Mouse (Mus musculus): ENCODE results near the gene Golt1b. TPM values are rescaled to one million over a fixed set of nuclear protein-coding genes. Genes with fewer than 3 reads are reported as not detected.

Golt1b gene
- polyA plus RNA-seq, 1 experiment from 2014 or later: 83.2 TPM

Other genes starting within 250 kb of the Golt1b start
- 0.45 and 0.64 TPM in 2 replicates for gene Slco1a6, start 178.7 kb upstream of the Golt1b start, polyA plus RNA-seq (2015; fragmentation: Nextera tagmentation; extraction: Ambion mirVana)
- 0.48 and 0.81 TPM in 2 replicates for gene Iapp, start 88.8 kb upstream of the Golt1b start, polyA plus RNA-seq (2015; fragmentation: Nextera tagmentation; extraction: Ambion mirVana)
- gene Slco1a5, start 64.2 kb upstream of the Golt1b start, polyA plus RNA-seq (2015; fragmentation: Nextera tagmentation; extraction: Ambion mirVana): 0.34 and 0.36 TPM in 2 replicates
- 23.9 and 25.8 TPM in 2 replicates for gene Pyroxd1, start 41.6 kb upstream of the Golt1b start, polyA plus RNA-seq (2015; fragmentation: Nextera tagmentation; extraction: Ambion mirVana)
- 28.1 and 29.3 TPM in 2 replicates for gene Recql, start 134 bp upstream of the Golt1b start, polyA plus RNA-seq (2015; fragmentation: Nextera tagmentation; extraction: Ambion mirVana)
- 3.6 and 9.5 TPM in 2 replicates for gene Spx, start 26.2 kb downstream of the Golt1b start, polyA plus RNA-seq (2015; fragmentation: Nextera tagmentation; extraction: Ambion mirVana)
- gene Gys2, start 85.9 kb downstream of the Golt1b start, polyA plus RNA-seq (2015; fragmentation: Nextera tagmentation; extraction: Ambion mirVana): 0.08 and 0.09 TPM in 2 replicates
- 510 and 517 TPM in 2 replicates for gene Ldhb, start 120.7 kb downstream of the Golt1b start, polyA plus RNA-seq (2015; fragmentation: Nextera tagmentation; extraction: Ambion mirVana)
- gene Kcnj8, start 184.4 kb downstream of the Golt1b start, polyA plus RNA-seq (2015; fragmentation: Nextera tagmentation; extraction: Ambion mirVana): 10.9 and 12.1 TPM in 2 replicates